Mouse (Mus musculus) urinary bladder, postnatal 36 days (tissue): ENCODE measurements around the gene Dennd6a.
"Not testable (repeated sequence)": the region's sequence is repeated elsewhere in the genome, so short reads cannot be mapped to it uniquely, and the experiment has no call there.

Source experiments
- DNase-seq, 2 experiments: peaks; one replicate each; pipeline ENCODE4 v3.0.0; 2022; ENCODE audit warnings: low spot score in 2 of 2, mixed read lengths in 1 of 2

Gene Dennd6a

DNA sequence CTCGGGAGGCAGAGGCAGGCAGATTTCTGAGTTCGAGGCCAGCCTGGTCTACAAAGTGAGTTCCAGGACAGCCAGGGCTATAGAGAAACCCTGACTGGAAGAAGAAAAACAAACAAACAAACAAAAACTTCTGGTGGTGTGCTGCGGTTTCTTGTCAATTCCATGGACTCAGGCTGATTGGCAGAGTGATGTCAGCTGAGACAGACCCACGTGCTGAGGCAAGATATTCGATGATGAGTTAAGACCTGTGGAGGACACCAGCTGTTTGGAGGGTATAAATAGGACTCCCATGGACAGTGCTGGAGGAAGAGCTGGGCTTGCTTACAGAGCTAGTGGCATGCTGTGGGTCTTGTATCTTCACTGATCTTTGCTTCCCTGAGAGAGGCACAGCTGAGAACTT lies at the start of gene Dennd6a:
Gene Dennd6a, plus strand, starts transcription at position 301 of the 400 bp plus-strand sequence.
- DNase-seq: not testable (repeated sequence)

DNA sequence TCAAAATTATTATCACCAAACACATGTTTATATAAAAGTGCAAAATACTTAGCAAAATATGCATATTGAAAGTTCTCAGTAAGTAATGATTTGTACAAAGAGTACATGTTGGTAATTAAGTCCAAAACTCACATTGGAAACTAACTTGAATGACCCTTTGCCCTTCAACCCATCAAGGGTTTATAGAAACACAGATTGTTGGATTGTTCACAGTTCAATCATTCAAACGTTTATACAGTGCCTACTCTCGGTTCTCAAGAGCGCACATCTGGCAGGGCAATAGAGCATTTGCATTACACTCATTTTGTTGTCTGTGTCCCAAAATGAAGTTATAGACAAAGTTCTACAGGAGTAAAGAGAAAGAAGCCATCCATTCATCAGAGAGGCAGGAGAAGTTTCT lies 47.7 kb upstream of the Dennd6a start:
- DNase-seq: no peak

GRCm38 (mm10) chr14:26528296-26528695 lies 45.4 kb upstream of the Dennd6a start:
- no peak for DNase-seq

DNA sequence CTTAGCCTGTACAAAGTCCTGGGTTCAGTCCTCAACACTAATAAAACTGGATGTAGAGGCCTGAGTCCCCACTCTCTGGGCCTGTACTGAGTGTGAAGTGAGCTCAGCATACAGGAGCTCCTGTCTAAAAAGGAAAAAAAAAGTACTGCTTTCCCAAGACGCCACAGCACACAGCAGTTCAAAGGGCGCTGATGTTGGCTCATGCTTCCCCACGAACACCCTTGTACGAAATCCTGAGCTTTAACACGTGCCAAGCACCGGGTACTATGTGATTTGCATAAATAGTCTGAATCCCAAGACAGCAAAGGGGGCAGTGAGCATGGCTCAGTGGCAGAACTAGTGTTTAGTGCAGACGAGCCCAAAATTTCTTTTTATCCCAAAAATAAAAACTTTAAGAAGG lies 43.3 kb upstream of the Dennd6a start:
- peak in 1 of 2 experiments; percentile 22 for DNase-seq

GRCm38 (mm10) chr14:26531410-26532313 lies 42.0 kb upstream of the Dennd6a start:
- DNase-seq: no peak

- DNase-seq: no peak
These were observed 40.9 kb upstream of the Dennd6a start for GRCm38 (mm10) chr14:26532752-26533151.

- no peak for DNase-seq
These were observed 40.4 kb upstream of the Dennd6a start for GRCm38 (mm10) chr14:26533267-26533666.

DNA sequence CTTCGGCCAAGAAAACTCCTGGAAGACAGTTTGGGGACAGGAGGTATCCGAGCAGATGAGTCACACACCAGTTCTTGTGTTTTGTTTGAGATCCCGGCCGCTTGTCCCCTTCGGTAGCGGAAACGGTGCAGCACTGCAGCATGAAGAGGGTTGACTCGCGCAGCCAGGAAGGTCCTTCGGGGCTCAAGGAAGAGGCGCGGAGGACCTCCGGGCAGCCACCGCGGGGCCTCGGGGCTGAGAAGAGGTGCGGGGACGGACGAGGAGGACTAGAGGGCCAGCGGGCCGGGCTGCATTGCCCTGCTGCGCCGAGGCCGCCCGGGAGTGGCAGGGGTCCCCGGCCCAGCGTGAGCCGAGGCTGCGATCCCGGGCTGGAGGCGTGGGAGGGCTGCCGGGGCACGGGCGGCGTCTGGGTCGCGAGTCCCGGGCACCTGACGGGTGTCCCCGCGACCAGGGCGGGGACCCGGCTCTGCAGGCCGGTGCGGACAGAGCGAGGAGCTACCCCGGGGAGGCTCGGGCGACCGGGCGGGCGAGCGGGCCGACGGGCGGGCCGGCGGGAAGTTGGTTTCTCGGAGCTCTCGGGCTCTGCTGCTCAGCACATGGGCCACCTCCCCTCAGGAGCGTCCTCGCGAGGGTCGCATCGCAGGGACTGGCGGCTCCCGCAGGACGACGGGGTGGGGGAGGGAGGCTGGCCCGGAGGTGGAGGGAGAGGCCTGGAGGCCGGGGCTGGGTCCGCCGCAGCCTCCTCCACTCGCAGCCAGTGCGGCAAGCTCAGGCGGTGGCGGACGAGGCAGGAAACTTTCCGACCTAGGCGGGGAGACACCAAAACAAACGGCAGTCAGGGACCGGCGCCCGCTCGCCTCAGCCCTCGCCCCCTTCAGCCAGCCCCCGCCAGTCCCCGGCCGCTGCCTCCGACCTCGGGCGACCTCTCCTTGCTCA lies 39.6 kb upstream of the Dennd6a start:
- DNase-seq: peak; percentile 42 to 49

GRCm38 (mm10) chr14:26534757-26535479 lies 38.7 kb upstream of the Dennd6a start, which contains the start of gene Slmap:
Gene Slmap, minus strand, starts transcription at chr14:26534931.
- DNase-seq: peak; percentile 99

DNA sequence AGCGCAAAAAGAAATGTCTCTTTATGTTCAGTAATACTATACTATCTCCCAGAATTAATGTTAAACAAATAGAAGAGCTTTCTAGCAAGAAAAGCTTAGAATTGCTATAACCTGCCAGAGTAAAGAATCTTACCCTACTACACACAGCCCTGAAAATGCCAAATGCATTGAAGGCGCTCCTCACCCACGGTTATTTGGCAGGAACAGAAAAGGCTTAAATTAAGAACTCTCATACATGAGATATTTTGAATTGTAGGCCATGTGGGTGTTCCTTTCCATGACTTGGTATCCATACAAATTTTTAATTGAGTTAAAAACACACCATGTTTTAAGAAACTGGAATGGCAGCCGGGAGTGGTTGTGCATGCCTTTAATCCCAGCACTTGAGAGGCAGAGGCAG lies 34.4 kb upstream of the Dennd6a start:
- no peak for DNase-seq

- DNase-seq: no peak
These were observed 33.1 kb upstream of the Dennd6a start for GRCm38 (mm10) chr14:26540577-26540976.

DNA sequence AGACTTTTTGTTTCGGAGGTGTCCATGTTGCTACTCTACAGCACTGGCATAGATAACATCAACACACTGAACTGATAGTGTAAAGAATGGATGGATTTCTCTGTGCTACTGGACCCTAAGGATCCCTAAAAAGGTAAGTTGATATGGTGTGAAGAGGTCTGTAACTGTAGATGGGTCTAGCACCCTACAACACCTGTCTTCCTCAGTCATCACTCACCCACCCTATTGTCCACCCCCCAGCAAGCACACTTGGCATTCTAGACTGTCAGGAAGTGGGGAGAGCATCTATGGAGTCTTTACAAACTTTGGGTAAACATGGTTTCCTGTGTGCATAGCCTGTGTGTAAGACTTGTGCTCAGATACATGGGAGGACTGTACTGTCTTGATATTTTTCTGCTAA lies 31.5 kb upstream of the Dennd6a start:
- no peak for DNase-seq

GRCm38 (mm10) chr14:26547516-26548488 lies 25.9 kb upstream of the Dennd6a start:
- DNase-seq: no peak

GRCm38 (mm10) chr14:26550712-26551111 lies 22.9 kb upstream of the Dennd6a start:
- no peak for DNase-seq

- no peak for DNase-seq
These were observed 21.2 kb upstream of the Dennd6a start for GRCm38 (mm10) chr14:26552441-26552840.

GRCm38 (mm10) chr14:26552853-26553252 lies 20.8 kb upstream of the Dennd6a start:
- DNase-seq: no peak

- no peak for DNase-seq
These were observed 16.1 kb upstream of the Dennd6a start for GRCm38 (mm10) chr14:26557581-26557980.

DNA sequence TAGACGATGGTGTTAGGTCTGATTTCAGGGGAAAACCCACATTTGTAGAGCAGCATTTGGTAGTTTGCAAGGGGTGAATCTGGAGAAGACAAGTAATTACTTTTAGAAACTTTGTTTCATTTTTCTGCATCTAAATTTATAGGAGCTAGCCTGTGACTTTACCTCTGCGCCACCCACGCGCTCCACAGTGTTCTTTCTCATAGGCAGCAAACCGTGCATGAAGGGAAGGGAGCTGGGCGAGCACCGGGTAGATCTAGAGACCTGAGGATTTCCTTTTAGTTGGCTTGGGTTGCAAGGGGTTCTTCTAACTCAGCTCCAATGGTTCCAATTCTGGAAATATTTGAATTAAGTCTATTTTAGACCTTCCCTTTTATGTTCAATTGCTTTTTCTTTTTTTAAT lies 15.1 kb upstream of the Dennd6a start:
- no peak for DNase-seq

- DNase-seq: no peak
These were observed 11.4 kb upstream of the Dennd6a start for GRCm38 (mm10) chr14:26562247-26562646.

- DNase-seq: no peak
These were observed 3.8 kb upstream of the Dennd6a start for GRCm38 (mm10) chr14:26569880-26570279.
